Mouse (Mus musculus) B cell, adult 2 months (primary cell): ENCODE measurements around the gene Vmp1.

Experiments used
- DNase-seq, 2 experiments: peaks; one replicate each; pipeline ENCODE4 v3.0.0; 2022

Gene Vmp1

GRCm38 (mm10) chr11:86629445-86629844 is 54.2 kb downstream of the Vmp1 start:
- DNase-seq: no peak

GRCm38 (mm10) chr11:86628448-86628847 is 55.2 kb downstream of the Vmp1 start:
- no peak for DNase-seq

GRCm38 (mm10) chr11:86627649-86628048 is 56.0 kb downstream of the Vmp1 start:
- DNase-seq: no peak

- no peak for DNase-seq
Measured at GRCm38 (mm10) chr11:86626714-86627113, 56.9 kb downstream of the Vmp1 start.

- DNase-seq: peak; percentile 54 to 63
Measured at GRCm38 (mm10) chr11:86624237-86624941, 59.2 kb downstream of the Vmp1 start.

- DNase-seq: no peak
Measured at GRCm38 (mm10) chr11:86623402-86624010, 60.1 kb downstream of the Vmp1 start.

GRCm38 (mm10) chr11:86622191-86622912 is 61.3 kb downstream of the Vmp1 start:
- DNase-seq: no peak

- DNase-seq: peak in 1 of 2 experiments; percentile 10
Measured at GRCm38 (mm10) chr11:86621139-86621538, 62.5 kb downstream of the Vmp1 start.

- DNase-seq: no peak
Measured at GRCm38 (mm10) chr11:86618548-86619335, 64.9 kb downstream of the Vmp1 start.

GRCm38 (mm10) chr11:86614607-86615006 is 69.0 kb downstream of the Vmp1 start:
- no peak for DNase-seq

GRCm38 (mm10) chr11:86614056-86614530 is 69.5 kb downstream of the Vmp1 start:
- DNase-seq: peak; percentile 17 to 19

GRCm38 (mm10) chr11:86611991-86612390 is 71.6 kb downstream of the Vmp1 start:
- DNase-seq: no peak

- no peak for DNase-seq
Measured at GRCm38 (mm10) chr11:86610239-86610638, 73.4 kb downstream of the Vmp1 start.

GRCm38 (mm10) chr11:86607808-86608350 is 75.8 kb downstream of the Vmp1 start:
- no peak for DNase-seq

- no peak for DNase-seq
Measured at GRCm38 (mm10) chr11:86606621-86607339, 76.9 kb downstream of the Vmp1 start.

GRCm38 (mm10) chr11:86604732-86605520 is 78.7 kb downstream of the Vmp1 start:
- no peak for DNase-seq

- DNase-seq: no peak
Measured at GRCm38 (mm10) chr11:86604289-86604688, 79.3 kb downstream of the Vmp1 start.

GRCm38 (mm10) chr11:86603719-86604118 is 79.9 kb downstream of the Vmp1 start:
- DNase-seq: no peak

- no peak for DNase-seq
Measured at GRCm38 (mm10) chr11:86602116-86602515, 81.5 kb downstream of the Vmp1 start.

- DNase-seq: no peak
Measured at GRCm38 (mm10) chr11:86600209-86600557, 83.5 kb downstream of the Vmp1 start.
